Mouse (Mus musculus) heart, adult 2 months (tissue): ENCODE data around the gene Nutm1. TPM values are rescaled to one million over a fixed set of nuclear protein-coding genes. Genes with fewer than 3 reads are reported as not detected.

Source experiments
- DNase-seq, 2 experiments: peaks; one replicate each; pipeline ENCODE4 v3.0.0; 2021
- H3K27ac ChIP-seq: fragments of 200-600 bp; 2 replicates; pipeline ENCODE4 v1.8.1; 2022
- H3K27me3 ChIP-seq: fragments of 200-500 bp; 2 replicates; pipeline ENCODE4 v1.6.1; 2012; ENCODE audit warnings: mild to moderate bottlenecking, low read length, inconsistent platforms, mixed read lengths; ENCODE audit not compliant: control insufficient read depth, insufficient read depth
- H3K36me3 ChIP-seq: fragments of 200-500 bp; 2 replicates; pipeline ENCODE4 v1.6.1; 2012; ENCODE audit warnings: low read length, inconsistent platforms; ENCODE audit not compliant: control insufficient read depth, insufficient read depth
- H3K4me1 ChIP-seq: fragments of 200-500 bp; 2 replicates; pipeline ENCODE4 v1.6.1; 2011; ENCODE audit warnings: low read length; ENCODE audit not compliant: control insufficient read depth, insufficient read depth
- H3K4me3 ChIP-seq: fragments of 200-600 bp; 2 replicates; pipeline ENCODE4 v1.8.1; 2022
- H3K79me2 ChIP-seq: fragments of 200-500 bp; replicated peaks from 2 replicates; pipeline ENCODE4 v1.6.1; 2012; ENCODE audit warnings: mild to moderate bottlenecking, inconsistent platforms, low read length, moderate library complexity, mixed read lengths; ENCODE audit not compliant: control insufficient read depth, insufficient read depth
- H3K9ac ChIP-seq: fragments of 200-500 bp; 2 replicates; pipeline ENCODE4 v1.6.1; 2012; ENCODE audit warnings: low read depth, mild to moderate bottlenecking, control low read depth, inconsistent platforms, low read length, mixed read lengths
- CTCF ChIP-seq: fragments of 200-600 bp; IDR thresholded peaks from 2 replicates; pipeline ENCODE4 v1.8.1; 2022; ENCODE audit warnings: antibody characterized with exemption, mild to moderate bottlenecking, moderate library complexity
- EP300 ChIP-seq: fragments of 200-500 bp; IDR thresholded peaks from 2 replicates; pipeline ENCODE4 v1.6.1; 2011; ENCODE audit warnings: low read depth, low read length, control low read depth; ENCODE audit not compliant: insufficient read depth
- POLR2A ChIP-seq: fragments of 200-500 bp; IDR thresholded peaks from 2 replicates; pipeline ENCODE4 v1.6.1; 2011; ENCODE audit warnings: mild to moderate bottlenecking, low read depth, low read length, control low read depth; ENCODE audit not compliant: insufficient read depth
- WGBS: fragments of 180-500 bp; shearing (Covaris S2); methylation state at CpG from one replicate; pipeline ENCODE4 v1.1.7; 2018; 5-methylcytosine and 5-hydroxymethylcytosine counted together
- intact Hi-C: fragments of 180-260 bp; cut with DNase I; formaldehyde crosslinking; loops from one replicate; pipeline ENCODE4 v1.15.1; 2025
- polyA plus RNA-seq: library from polyadenylated mRNA; depleted of rRNA; stranded (reverse); fragments of >200 nt; gene quantifications from 2 replicates; pipeline ENCODE4 v1.2.3, GENCODE M21; 2012
- total RNA-seq, 2 experiments: library from RNA; stranded (reverse); gene quantifications; 2 replicates each; pipeline ENCODE4 v1.2.3; 2021

Gene Nutm1
- total and polyA plus RNA-seq, 3 experiments, result not detected

DNA sequence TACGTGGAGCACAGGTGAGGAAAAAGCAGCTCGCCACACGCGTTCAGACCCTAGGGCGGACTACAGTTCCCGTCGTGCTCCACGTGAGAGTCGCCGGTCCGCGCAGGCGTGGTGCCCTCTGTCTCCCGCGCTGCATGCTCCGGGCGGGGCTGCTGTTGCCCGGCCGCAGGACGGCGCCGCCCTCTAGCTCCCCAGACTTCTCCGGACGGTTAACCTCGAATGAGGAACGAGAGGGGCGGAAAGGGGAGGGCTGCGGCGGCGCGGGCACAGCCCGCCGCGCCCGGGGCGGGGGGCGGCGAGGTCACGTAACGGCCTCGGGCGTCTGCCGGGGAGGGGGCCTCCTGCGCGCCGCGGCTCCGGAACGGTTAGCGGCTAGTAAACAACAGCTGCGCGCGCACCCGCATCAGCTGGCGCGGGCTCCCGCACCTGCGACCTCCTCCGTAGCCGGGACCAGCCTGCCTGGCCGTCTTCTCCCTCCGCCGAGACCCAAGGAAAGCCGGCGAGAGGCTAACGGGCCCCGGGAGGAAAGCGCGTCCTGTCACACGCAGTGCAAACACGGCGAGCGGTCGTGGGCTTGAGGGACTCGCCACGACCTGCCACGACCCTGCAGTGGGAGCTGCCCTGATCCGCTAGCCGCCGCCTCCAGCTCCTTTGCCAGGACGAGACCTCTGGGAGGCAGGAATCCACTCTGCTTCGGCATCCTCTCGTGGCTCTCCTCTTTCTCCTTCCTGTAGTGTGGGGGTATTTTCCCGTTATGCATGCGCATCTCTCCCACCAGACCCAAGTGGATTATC is 6.6 kb upstream of the Nutm1 start, which contains the start of gene Slc12a6:
Gene Slc12a6 (plus strand): TSS at position 378 of the 794 bp plus-strand sequence.
- peaks cover 6% of the 10 kb centered on the region for H3K4me1 ChIP-seq
- intact Hi-C loops, result loop anchor here (2.0 to 10.0 kb wide), 5 partner anchors 17 to 219 kb away; partner anchors contain the start of genes Chrm5 and Emc7
- no peaks in the 10 kb centered on the region for H3K79me2 ChIP-seq
- peak within 1 kb of the TSS; percentile 85 for H3K9ac ChIP-seq
- peak within 1 kb of the TSS; percentile 67 for H3K4me3 ChIP-seq
- peak within 1 kb of the TSS; percentile 99 for H3K27ac ChIP-seq
- peak; percentile 94 to 96 for DNase-seq
- 1% methylated on average over 77 of the region's 85 CpGs for WGBS
- no peaks in the 10 kb centered on the region for H3K27me3 ChIP-seq
- H3K36me3 ChIP-seq, result peaks cover 6% of the 10 kb centered on the region
- TF ChIP-seq CTCF, result peak; percentile 54
- TF ChIP-seq POLR2A, result no peak; the same call in 1 of the 2 replicates
- 0 out of 2 replicates have a peak, but pooled peaks have one; percentile 7 for TF ChIP-seq EP300

DNA sequence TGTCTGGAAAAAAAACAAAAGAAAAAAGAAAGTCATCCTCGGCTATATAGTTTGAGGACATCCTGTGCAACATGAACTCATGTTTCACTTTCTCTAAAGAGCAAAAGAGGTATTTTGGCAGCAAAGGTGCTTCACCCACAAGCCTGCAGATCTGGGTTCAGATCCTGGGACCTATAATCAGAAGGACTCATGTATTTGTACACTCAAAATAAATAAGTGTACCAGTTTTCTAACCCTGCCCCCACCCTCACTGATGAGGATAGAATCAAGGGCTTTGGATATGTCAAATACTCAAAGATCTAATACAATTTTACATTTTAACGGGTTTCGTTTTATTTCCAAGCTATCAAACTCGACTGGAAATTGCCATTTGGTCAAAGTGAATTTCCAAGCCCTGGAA is 5.3 kb upstream of the Nutm1 start:
- WGBS, result 67% methylated on average over 4 of the region's 4 CpGs
- Histone ChIP-seq H3K27me3 (no peaks in the 10 kb centered on the region), H3K4me3 (no peak overlapping the region), H3K36me3 (peaks cover 2% of the 10 kb centered on the region; the same call in 1 of the 2 replicates), H3K9ac (no peak overlapping the region), H3K27ac (no peak overlapping the region), H3K4me1 (peaks cover 3% of the 10 kb centered on the region), H3K79me2 (no peaks in the 10 kb centered on the region)
- intact Hi-C loops, result loop anchor here (2.0 to 10.0 kb wide), 2 partner anchors 74 to 220 kb away; partner anchors contain the start of gene Chrm5
- no peak for DNase-seq
- no peak for TF ChIP-seq EP300
- TF ChIP-seq CTCF, result no peak
- TF ChIP-seq POLR2A, result no peak

DNA sequence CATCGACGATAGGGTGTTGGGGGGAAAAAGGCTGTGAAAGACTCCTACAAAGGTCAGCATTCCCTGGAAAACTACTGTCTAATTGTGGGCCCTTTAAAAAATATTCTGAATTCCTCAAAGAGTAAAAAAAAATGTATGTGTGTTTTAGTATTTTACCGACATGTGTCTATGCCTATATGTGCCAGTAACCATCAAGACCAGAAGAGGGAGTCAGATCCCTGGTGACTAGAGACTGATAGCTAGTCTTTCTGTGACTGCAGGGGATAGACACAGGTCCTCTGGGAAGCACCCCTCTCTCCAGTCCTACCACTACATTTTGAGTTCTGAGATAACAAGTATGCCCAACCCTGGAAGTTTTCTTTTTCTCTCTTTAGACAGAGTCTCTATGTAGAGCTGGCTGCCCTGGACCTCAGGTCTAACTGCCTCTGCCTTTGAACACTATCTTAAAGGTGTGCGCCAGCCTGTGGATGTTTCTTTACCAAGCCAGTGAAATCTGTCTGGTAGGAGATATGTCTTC is 3.7 kb upstream of the Nutm1 start:
- H3K4me1 ChIP-seq, result no peaks in the 10 kb centered on the region; the same call in 1 of the 2 replicates
- H3K27ac ChIP-seq, result no peak overlapping the region; the same call in 1 of the 2 replicates
- H3K4me3 ChIP-seq, result peak overlapping the region; percentile 60
- no peaks in the 10 kb centered on the region for H3K27me3 ChIP-seq
- intact Hi-C loops, result loop anchor here (10.0 kb wide), 1 partner anchor 222 kb away; the partner anchor contains the start of gene Chrm5
- TF ChIP-seq POLR2A (no peak), EP300 (no peak), CTCF (peak; percentile 52)
- DNase-seq, result no peak
- H3K9ac ChIP-seq, result no peak overlapping the region
- no peaks in the 10 kb centered on the region for H3K36me3 ChIP-seq
- 28% methylated on average over 4 of the region's 4 CpGs for WGBS
- H3K79me2 ChIP-seq, result no peaks in the 10 kb centered on the region

DNA sequence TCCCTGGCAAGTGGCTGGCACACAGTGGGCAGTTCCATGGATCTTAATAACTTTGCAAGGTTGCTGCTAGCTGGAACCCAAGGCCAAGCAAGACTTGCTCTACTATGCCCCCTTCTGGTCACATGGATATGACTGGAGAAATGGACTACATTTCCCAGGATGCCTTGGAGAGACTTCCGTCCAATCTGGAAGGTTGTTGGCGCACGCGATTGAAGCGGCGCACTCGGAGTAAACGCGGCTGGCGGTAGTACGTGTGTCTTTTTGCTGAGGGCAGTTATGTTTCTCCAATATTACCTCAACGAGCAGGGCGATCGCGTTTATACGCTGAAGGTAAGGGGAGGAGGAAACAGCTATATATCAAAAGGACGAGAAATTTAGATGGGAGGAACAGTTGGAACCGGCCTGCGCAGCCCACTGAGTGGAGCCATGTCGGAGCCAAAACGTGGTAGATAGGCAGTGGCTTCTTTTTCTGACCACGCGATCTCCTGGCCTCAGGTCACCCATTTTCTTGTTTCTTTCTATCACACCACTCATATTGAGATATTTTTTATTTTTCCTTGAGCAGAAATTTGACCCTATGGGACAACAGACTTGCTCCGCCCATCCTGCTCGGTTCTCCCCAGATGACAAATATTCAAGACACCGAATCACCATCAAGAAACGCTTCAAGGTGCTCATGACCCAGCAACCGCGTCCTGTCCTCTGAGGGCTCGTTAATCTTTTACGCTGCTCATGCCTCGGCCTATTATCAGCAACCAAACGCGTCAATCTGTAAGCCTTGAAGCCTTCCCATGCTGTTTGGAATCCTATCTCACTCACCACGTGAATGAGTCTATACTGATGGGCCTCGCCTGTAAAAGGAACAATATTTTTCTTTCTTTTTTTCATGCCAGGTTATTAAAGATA is 2.9 kb upstream of the Nutm1 start, which contains the start of gene Nop10:
Gene Nop10 (plus strand): TSS at position 179 of the 906 bp plus-strand sequence.
- WGBS, result under 1% methylated on average over 36 of the region's 36 CpGs

DNA sequence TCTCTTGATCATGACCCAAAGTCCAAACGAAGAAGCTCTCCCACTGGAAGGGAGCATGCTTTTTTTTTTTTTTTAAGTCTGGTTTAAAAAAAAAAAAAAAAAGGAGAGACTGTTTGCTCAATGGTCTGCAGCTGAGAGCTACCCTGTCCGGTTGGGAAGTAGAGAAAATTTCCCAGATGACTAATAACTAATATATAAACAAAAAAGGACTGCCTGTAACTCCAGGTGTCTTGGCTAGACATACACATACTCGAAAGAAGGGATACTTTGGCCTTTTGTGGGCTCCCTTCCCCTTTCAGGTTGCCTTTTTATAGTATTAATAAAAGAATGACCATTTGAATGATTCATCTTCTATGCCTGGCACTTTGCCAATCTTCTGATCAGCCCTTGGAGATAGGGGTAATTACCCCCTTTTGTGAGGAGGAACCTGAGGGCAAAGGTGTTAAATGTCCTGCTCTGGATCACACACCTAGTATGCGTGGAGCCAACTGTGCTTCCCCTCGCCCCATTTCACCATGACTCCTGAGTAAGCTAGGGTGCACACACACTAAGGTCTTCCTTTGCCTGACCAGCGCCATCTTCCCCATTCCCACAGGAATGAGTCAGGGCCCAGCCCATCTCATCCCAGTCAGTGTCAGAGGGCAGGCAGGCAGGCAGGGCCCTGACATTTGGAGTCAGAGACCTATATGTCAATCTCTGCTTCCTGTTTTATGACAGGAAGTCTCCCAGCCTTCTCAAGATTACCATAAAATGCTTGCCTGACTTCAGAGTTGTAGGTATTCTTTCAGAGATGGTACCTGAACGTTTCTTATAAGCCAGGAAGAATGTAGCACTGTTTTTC is 4.2 kb downstream of the Nutm1 start:
- no peaks in the 10 kb centered on the region for H3K27me3 ChIP-seq
- no peak overlapping the region for H3K27ac ChIP-seq
- no peak overlapping the region for H3K4me3 ChIP-seq
- H3K9ac ChIP-seq, result no peak overlapping the region
- TF ChIP-seq CTCF, result no peak
- TF ChIP-seq EP300, result no peak
- no peak for TF ChIP-seq POLR2A
- no peak for DNase-seq
- H3K36me3 ChIP-seq, result no peaks in the 10 kb centered on the region
- intact Hi-C loops, result loop anchor here (5.0 kb wide), 1 partner anchor 58 kb away; no protein-coding TSS in a partner anchor
- H3K79me2 ChIP-seq, result no peaks in the 10 kb centered on the region
- WGBS, result 72% methylated on average over 7 of the region's 7 CpGs
- no peaks in the 10 kb centered on the region for H3K4me1 ChIP-seq

More for the DNA sequence above, 2.9 kb upstream of the Nutm1 start, which contains the start of gene Nop10:
- DNase-seq, result peak; percentile 81 to 87
- Histone ChIP-seq H3K4me1 (no peaks in the 10 kb centered on the region; the same call in 1 of the 2 replicates), H3K36me3 (no peaks in the 10 kb centered on the region), H3K27ac (peak within 1 kb of the TSS; percentile 74), H3K79me2 (no peaks in the 10 kb centered on the region), H3K9ac (peak within 1 kb of the TSS; percentile 79), H3K27me3 (no peaks in the 10 kb centered on the region), H3K4me3 (peak within 1 kb of the TSS; percentile 60)
- intact Hi-C loops, result loop anchor here (1.0 to 10.0 kb wide), 3 partner anchors 23 to 223 kb away; partner anchors contain the start of genes Chrm5, Emc4 and Lpcat4
- TF ChIP-seq CTCF (peak; percentile 92), POLR2A (peak; percentile 99), EP300 (peak; percentile 77)
